Mouse (Mus musculus): ENCODE results near the gene Spin1. TPM values are rescaled to one million over a fixed set of nuclear protein-coding genes. Genes with fewer than 3 reads are reported as not detected.
"Not testable (repeated sequence)": the region's sequence is repeated elsewhere in the genome, so short reads cannot be mapped to it uniquely, and the experiment has no call there.

Gene Spin1
- total RNA-seq (2022), result 10 to 100 TPM; 16.9 to 19.0 (median 18.3) TPM

- DNase-seq (ENCODE audit: low spot score in 2 of 2), result peak; percentile 70 to 73
These were observed at the start of gene Spin1 for GRCm38 (mm10) chr13:51100233-51101015. Gene Spin1, plus strand, starts transcription at chr13:51100880.

GRCm38 (mm10) chr13:51051016-51051415 is 49.7 kb upstream of the Spin1 start:
- no peak for DNase-seq (ENCODE audit: low spot score in 2 of 2)

DNA sequence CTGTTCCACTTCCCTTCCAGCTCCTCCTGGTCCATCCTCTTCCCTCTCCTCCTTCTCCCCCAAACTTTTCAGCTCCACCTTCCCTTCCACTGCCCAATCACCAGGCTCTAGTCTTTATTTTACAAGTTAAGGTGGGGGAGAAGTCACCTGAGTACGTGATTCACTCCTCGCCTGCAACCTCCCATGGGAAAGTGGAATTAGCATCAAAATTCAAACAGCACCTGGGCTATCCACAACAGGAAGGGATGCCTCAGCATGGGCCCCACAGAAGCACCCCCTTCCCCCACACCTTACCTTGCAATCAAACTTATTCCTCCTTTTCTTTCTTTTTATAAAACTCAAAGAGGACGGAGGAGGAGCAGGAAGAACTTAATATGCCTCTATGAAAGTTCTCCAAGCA is 48.3 kb upstream of the Spin1 start:
- no peak for DNase-seq (ENCODE audit: low spot score in 2 of 2)

- no peak for DNase-seq (ENCODE audit: low spot score in 2 of 2)
These were observed 37.7 kb upstream of the Spin1 start for GRCm38 (mm10) chr13:51063024-51063423.

DNA sequence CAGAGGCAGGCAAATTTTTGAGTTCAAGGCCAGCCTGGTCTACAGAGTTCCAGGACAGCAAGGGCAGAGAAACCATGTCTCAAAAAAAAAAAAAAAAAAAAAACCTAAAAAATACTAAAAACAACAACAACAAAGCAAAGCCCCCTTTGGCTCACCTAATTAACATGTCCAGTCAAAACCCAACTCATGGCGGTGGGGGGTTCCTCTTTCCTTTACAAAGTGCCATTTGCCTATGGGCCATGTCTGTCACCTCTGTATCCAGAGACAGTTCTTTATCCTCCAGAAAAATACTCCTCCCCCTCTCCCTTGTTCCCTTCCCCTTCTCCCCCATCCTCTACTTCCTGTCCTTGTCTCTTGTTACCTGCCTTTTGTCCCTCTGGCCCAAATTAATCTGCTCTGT is 37.0 kb upstream of the Spin1 start:
- DNase-seq (ENCODE audit: low spot score in 2 of 2), result no peak

DNA sequence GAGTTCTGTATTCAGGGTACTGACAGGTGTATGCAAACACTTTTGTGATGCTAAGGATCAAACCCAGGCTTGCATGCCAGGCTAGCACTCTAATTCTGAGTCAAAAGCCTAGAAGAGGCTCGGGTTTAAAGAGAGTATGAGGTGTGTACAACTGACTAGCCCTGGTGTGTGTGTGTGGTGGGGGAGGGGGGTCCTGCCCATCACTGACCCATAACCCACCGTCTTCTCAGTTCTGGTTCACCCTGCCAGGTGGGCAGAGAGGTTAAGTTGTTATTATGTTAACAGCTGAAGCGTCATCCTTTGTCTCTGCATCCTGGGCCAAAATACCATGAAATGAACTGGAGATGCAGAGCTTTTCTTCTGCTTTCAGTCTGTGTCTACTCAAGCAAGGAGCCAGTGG is 36.3 kb upstream of the Spin1 start:
- no peak for DNase-seq (ENCODE audit: low spot score in 2 of 2)

GRCm38 (mm10) chr13:51071063-51071680 is 29.5 kb upstream of the Spin1 start:
- no peak for DNase-seq (ENCODE audit: low spot score in 2 of 2)

DNA sequence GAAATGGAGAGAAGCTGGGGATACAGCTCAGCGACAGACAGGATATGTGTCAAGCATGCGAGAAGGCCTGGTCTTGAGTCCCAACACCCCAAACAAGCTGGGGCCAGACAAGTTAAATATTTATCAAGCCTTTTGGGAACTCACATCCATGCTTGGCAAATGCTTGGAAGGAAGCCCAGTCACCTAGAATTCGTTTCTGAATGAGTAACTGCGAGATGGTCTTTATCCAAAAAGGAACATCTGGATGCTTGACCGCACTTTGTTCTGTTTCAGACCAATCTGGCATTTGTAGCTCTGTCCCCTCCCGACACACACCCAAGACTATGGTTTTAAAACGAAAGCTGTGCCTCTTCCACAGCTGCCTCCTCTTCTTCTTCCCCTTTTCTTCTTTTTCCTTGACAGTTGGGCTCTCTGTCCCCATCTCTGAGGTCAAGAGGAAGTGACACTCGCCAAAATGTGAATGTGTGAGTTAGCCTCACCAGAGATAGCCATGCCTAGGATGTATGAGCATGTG is 28.9 kb upstream of the Spin1 start:
- DNase-seq (ENCODE audit: low spot score in 2 of 2), result no peak

- no peak for DNase-seq (ENCODE audit: low spot score in 2 of 2)
These were observed 27.5 kb upstream of the Spin1 start for GRCm38 (mm10) chr13:51072917-51073843.

- DNase-seq (ENCODE audit: low spot score in 2 of 2), result no peak
These were observed 26.5 kb upstream of the Spin1 start for GRCm38 (mm10) chr13:51074081-51074680.

DNA sequence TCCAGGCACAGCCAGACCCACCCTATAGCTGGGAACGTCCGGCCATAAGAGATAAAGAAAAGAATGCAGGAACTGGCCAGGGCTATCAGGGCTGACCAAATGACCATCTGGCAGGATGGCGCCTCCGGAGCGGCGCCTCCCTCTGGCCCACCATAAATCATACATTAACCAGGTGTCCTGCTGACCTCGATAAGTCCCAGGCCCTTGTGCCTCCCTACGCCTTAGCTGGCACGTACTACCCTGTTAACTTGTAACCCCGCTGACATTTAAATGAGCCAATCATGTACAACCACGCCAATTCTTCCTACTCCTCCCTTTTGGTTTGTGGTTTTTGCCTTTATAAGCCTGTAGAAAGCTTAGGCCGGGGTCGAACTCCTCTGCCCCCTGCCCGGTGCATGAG is 24.5 kb upstream of the Spin1 start:
- not testable (repeated sequence) for DNase-seq (ENCODE audit: low spot score in 2 of 2)

DNA sequence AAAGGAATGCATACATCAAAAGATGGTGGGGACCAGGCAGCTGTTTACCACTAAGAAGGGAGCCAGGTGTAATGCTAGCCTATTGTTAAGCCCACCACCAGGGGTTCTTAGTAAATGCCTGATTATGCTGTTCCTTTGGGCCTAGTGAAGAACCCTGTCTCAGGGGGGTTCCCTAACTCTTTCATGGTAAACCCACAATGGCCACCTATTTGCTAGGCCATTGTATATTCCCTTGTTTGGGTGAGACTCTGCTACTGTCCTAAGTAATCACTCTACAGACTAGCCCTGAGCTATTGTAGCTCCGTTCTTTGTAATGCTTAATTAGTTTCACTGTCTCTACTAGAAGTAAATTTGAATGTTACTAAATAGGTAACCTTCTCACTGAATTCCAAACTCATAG is 22.1 kb upstream of the Spin1 start:
- DNase-seq (ENCODE audit: low spot score in 2 of 2), result not testable (repeated sequence)

- no peak for DNase-seq (ENCODE audit: low spot score in 2 of 2)
These were observed 19.9 kb upstream of the Spin1 start for GRCm38 (mm10) chr13:51080801-51081200.

GRCm38 (mm10) chr13:51084241-51084640 is 16.4 kb upstream of the Spin1 start:
- no peak for DNase-seq (ENCODE audit: low spot score in 2 of 2)

DNA sequence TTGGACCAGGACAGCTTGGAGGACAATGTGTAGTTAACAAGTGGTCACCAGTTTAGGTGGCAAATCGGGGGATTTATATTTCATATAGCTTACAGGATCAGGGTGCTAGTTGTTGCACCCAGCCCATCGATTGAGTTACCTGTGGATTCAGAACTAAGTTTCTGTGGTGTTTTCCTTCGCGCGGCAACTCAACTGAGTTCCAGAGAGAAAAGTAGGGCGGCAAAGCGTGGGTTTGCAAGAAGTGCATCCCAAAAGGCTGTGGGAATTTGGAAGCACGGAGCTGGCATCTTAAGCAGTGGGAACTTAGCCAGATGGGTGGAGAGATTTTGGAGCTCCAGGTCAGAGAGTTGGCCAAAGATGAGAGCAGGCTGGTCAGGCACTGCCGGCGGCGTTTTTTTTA is 14.7 kb upstream of the Spin1 start:
- DNase-seq (ENCODE audit: low spot score in 2 of 2), result no peak

DNA sequence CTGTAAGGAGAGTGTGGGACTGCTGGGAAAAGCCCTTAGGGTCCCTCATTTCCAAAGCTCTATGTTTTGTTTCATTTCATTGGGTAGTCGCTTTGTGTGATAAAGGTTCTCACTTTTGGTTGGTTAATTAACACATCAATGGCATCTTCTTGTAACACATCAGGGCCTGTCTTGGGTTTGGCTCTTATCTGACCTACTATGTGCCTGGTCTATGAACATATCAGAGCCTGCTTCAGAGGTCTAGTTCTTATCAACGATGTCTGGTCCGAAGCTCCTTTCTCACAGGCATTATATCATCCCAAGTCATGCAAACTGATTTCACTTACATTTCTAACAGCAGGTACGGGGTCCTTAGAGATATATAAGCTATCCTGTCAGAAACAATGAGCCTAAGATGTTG is 13.4 kb upstream of the Spin1 start:
- no peak for DNase-seq (ENCODE audit: low spot score in 2 of 2)

DNA sequence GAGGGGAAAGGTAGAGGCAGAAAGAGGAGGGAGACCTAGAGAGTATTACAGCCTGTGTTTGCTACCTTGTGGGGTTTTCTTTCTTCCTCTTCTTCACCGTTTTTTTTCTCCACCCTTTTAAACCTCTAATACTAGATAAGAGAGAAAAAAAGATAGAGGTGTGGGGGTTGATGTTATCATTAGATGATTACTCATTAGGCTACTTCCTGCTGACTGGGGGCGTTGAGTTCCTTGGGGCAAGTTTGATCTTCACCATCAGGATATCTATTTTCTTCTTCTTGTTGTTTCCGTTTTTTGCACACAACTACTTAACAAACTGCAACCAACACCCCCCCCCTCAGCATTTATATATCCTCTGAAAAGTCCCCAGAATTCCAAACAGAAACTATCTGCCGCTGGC is 12.5 kb upstream of the Spin1 start:
- no peak for DNase-seq (ENCODE audit: low spot score in 2 of 2)

GRCm38 (mm10) chr13:51089058-51089457 is 11.6 kb upstream of the Spin1 start:
- no peak for DNase-seq (ENCODE audit: low spot score in 2 of 2)

DNA sequence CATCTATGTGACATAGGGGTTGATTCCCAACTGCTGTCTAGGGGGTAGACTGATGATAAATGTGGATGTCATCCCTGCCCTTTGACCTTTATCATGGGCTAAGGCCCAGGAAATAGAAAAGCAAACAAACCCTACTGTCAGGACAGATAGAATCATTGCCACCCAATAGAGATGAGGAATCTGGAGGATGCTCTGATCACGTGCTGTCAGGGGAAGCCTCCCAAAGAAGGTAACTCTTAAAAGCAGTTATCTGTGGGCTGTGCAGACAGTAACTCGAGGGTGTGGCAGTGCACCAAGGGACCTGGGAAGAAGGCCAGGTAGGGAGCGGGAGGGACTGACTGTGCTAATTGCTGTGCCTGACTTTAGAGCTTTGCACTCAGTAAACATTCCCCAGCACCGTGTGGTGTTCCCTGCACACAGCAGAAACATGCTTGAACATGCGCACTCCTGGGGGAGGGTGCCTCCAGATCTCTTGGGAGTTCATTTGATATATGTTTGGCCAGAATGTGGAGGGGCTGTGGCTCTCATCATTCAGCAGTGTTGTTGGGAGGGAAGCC is 10.5 kb upstream of the Spin1 start:
- DNase-seq (ENCODE audit: low spot score in 2 of 2), result no peak

DNA sequence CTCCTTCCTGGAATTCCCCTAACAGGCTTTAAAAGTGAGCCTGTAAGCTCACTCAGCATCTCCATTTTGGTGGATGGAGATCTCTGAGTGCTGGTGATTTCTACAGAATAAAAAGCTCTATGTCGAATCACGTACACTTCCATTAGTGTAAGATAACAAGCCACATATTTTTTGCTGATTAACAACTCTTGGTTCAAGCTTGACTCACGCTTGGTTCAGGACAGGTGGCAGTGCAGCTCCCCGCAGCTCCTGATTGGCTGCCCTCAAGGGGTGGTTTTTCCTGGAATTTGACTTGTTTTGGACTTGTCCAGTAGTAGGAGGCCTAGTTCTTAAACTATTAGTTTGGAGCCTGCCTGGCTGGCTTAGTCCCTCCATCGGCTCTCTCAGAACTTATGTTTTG is 7.2 kb upstream of the Spin1 start:
- DNase-seq (ENCODE audit: low spot score in 2 of 2), result no peak
